Mouse (Mus musculus): Measurements from ENCODE around the gene Ephb1.

The Ephb1 gene

DNA sequence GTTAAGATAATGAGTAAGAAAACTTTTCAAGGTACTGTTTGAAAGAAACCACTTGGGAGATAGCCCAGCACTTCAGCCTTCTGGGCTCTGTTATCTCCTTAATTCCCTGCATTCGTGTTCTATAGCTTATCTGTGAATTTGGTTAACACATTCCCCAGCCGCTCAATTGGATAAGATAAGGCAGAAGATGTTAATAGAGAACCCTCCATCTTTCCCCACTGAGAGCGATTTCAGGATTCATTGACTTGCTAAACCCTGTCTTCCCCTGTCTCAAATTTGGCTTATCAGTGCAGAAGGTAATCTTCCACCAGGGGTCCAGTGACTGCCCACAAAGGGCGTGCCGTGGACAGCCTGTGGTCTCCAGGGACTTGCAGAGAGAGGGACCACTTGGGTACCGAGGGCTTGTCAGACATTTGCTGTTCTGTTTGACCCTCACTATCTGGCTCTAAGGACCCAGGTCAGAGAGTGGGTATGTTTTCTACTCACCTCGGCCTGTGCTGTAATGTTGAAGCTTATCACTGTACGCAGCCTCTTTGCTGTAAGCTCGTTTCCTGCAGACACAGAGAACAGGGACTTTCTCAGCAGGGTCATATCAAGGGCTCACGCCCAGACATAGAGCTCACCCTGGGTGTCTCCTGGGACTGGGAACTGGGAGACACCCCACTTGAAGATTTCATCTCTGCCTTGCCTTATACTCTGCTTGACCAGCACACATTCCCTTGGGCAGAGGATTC, 358.9 kb downstream of the Ephb1 start:
- DNase-seq (ENCODE audit: low read depth in 1 of 2, low spot score in 2 of 2), result no peak

- DNase-seq (ENCODE audit: low read depth in 1 of 2, low spot score in 2 of 2), result no peak
Observed at GRCm38 (mm10) chr9:101994086-101994485, 360.4 kb downstream of the Ephb1 start.

- no peak for DNase-seq (ENCODE audit: low read depth in 1 of 2, low spot score in 2 of 2)
Observed at GRCm38 (mm10) chr9:101990836-101991235, 363.7 kb downstream of the Ephb1 start.

DNA sequence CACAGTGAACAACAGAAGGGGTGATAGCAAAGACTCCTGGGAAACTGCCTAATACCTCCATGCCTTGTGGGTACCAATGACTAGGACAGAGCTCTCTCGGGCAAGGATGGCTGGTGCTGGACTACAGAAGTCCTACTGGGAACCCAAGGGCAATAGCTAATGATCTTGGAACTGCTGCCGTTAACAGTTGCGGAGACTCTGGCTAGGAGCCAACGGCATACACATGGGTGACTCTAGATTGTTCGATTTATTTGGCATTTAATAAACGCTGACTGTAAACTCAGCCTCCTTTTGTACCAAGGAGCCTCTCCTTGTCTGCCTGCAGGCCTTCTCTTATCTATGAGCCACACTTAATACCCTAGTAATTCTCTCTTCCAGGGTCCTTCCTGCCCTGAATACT, 364.5 kb downstream of the Ephb1 start:
- no peak for DNase-seq (ENCODE audit: low read depth in 1 of 2, low spot score in 2 of 2)

DNA sequence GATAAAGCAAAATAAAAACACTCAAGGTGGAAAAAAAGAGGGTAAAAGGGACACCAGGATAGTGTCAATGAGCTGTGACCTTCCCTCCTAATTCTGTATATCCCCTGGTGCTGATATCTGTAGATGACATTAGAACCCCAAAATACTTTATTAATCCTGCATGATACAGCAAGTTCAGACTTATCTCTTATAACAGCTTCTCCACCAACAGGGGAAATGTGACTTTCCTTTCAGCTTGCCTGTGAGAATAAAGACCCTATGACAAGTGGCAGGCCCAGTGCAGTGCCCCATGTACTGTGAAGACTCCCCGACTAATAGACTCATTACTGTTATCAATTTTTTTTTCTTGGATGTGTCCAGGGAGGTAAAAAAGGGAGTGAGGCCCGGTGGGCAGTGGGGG, 367.6 kb downstream of the Ephb1 start:
- DNase-seq (ENCODE audit: low read depth in 1 of 2, low spot score in 2 of 2), result no peak

DNA sequence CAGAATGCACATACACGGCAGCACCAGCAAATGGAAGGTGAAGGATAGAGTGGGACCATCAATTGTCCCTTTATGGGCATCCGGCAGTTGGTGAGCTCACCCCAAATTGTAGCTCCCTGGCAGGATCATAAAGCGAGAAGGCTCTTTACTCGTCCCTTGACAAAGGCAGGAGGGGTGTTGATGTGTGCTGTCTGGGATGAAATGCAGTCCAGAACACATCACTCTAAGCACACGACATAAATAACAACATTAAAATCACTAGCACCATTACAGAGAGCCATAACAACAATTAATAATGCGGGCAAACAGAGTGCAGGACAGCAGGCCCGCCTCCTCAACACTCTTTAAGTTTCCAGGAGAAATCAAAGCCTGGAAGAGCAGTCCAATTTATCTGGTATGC, 372.1 kb downstream of the Ephb1 start:
- DNase-seq (ENCODE audit: low read depth in 1 of 2, low spot score in 2 of 2), result no peak

DNA sequence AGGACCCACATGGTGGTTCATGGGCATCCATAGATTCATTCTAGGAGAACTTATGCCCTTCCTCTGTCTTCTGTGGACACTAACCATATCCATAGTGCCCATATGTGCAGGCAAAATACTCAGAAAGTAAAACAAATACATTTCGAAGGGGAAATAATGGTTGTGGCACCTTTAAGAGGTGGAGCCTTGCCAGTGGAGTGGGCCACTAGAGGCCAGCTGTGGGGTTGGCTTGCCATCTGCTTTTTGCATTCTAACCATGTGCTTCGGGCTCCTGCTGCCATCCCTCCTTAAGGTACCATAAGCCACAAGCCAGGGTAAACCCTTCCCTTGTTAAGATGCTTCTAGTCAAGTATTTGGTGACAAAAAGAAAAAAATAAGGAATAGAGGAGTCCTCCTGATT, 373.3 kb downstream of the Ephb1 start:
- DNase-seq (ENCODE audit: low read depth in 1 of 2, low spot score in 2 of 2), result no peak

- DNase-seq (ENCODE audit: low read depth in 1 of 2, low spot score in 2 of 2), result no peak
Observed at GRCm38 (mm10) chr9:101976884-101977465, 377.5 kb downstream of the Ephb1 start.

- DNase-seq (ENCODE audit: low read depth in 1 of 2, low spot score in 2 of 2), result no peak
Observed at GRCm38 (mm10) chr9:101972314-101972713, 382.2 kb downstream of the Ephb1 start.

DNA sequence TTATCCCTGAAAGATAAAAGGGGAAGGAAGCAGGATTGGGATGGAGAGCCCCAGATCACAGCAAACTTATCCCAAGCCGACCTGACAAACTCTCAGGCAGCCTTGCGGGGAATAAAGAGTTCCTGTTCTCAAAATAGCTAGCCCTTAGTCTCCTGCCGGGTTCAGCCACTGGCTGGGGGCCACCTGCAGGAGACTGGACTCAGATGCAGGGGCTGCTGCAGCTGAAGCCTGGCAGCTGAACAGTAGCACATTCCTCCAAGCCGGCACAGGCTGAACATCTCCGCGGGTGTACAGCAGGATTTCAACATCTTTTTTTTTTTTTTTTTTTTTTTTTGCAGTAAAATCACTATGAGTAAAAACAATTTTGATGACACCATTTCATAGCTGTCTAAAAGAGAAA, 382.7 kb downstream of the Ephb1 start:
- no peak for DNase-seq (ENCODE audit: low read depth in 1 of 2, low spot score in 2 of 2)

- DNase-seq (ENCODE audit: low read depth in 1 of 2, low spot score in 2 of 2), result no peak
Observed at GRCm38 (mm10) chr9:101956228-101956627, 398.3 kb downstream of the Ephb1 start.

- no peak for DNase-seq (ENCODE audit: low read depth in 1 of 2, low spot score in 2 of 2)
Observed at GRCm38 (mm10) chr9:101954529-101954928, 400.0 kb downstream of the Ephb1 start.

DNA sequence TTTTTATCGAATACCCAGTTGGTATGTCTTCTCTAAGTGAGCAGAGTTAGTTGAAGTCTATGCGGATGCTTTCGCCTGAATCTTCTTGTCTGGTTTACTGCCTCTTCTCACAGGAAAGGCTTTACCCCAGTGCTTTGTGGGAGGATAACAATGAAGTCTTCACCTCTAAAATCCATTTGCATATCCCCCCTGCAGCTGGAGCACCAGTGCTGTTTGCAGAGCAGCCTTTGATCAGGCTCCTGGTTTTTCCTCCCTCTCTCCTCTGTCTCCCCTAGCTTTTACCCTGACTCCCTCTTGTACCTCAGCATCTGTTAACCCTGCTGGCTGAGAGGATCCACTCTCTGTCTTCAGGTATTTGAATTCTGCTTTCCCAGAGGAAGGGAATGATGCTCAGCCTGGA, 404.4 kb downstream of the Ephb1 start:
- no peak for DNase-seq (ENCODE audit: low read depth in 1 of 2, low spot score in 2 of 2)

DNA sequence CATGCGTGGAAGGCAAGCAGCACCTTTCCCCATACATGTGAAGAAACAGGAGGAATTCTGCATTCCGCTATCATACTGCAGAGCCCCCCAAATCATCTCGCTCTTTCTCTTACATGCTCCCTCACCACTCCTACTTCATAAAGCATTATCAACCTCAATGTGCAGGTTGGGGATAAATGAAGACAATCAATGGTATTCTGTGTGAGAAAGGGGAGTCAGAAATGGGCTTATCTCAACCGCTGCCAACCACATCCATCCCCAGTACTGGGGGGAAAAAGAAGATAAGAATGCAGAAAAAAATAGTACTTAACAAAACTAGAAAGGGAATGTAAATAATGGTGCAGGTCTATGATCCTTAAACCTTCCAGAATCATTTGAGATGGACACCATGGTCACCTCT, 408.7 kb downstream of the Ephb1 start:
- DNase-seq (ENCODE audit: low read depth in 1 of 2, low spot score in 2 of 2), result no peak

DNA sequence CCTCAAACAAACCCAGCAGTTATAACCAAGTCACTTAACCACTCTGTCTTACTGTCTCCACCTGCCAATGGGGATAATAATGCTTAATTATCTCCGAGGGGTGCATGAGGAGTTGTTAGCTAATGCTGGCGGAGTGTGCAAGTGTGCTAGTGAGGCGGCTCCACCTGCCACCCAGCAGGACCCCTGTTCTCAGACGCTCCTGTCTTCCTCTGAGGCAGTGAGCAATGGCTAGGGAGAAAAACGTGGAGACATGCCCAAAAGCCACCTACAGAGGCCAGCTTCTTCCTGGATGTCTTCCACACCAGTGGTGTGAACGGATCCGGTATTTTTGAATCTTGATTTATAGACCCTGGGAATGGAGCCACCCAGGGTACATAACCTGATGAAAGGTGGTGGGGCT, 409.2 kb downstream of the Ephb1 start:
- no peak for DNase-seq (ENCODE audit: low read depth in 1 of 2, low spot score in 2 of 2)

GRCm38 (mm10) chr9:101942058-101942669, 412.3 kb downstream of the Ephb1 start:
- no peak for DNase-seq (ENCODE audit: low read depth in 1 of 2, low spot score in 2 of 2)

- no peak for DNase-seq (ENCODE audit: low read depth in 1 of 2, low spot score in 2 of 2)
Observed at GRCm38 (mm10) chr9:101940182-101940581, 414.3 kb downstream of the Ephb1 start.

GRCm38 (mm10) chr9:101939006-101939405, 415.5 kb downstream of the Ephb1 start:
- DNase-seq (ENCODE audit: low read depth in 1 of 2, low spot score in 2 of 2), result no peak

GRCm38 (mm10) chr9:101938066-101938465, 416.4 kb downstream of the Ephb1 start:
- DNase-seq (ENCODE audit: low read depth in 1 of 2, low spot score in 2 of 2), result no peak

GRCm38 (mm10) chr9:101934887-101935286, 419.6 kb downstream of the Ephb1 start:
- no peak for DNase-seq (ENCODE audit: low read depth in 1 of 2, low spot score in 2 of 2)

DNA sequence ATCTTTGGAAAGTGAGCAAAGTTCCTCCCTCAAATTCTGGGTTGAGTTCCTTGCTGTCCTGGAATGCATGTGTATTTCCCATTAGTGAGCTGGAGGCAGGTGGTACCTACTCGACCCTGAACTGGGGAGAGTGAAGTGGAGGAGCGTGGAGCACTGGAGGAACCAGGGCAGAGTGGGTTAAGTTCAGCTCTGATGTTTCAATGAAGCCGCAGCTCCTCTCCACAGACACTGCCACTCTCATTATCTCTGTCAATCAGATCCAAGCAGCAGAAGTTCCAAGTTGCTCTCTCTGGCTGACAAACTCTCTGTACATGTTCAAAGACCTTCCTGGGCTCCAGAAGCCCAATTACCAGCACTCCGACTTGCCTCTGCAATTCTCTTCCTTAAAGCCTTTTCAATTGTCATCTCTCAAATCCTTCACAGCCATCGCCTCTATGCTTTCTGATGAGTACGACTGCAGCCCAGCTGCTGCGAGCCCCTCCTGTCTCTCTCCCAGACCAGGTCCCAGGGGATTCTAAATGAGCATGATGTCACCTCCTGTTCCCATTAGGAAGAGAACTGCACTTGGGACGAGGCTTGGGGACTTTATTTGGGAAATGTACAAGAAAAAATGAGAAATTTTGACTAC, 420.4 kb downstream of the Ephb1 start:
- no peak for DNase-seq (ENCODE audit: low read depth in 1 of 2, low spot score in 2 of 2)

DNA sequence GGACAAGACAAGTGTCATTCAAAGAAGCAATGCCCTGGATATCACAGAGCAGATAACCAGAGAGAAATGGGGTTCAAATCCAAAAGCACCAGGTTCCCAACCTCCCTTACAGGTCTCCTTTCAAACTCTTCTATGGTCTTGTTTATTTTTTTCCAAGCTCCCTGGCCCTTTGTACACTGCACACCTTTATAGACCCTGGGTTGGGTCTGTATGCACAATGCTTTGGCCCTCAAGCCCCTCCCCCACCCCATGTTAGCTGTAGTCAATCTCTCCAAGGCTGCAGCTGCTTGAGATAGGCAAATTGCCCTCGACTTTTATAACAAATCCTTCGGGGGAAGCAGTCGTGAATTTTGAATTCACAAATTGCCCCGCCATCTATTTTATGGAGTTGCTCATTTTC, 429.7 kb downstream of the Ephb1 start:
- DNase-seq (ENCODE audit: low read depth in 1 of 2, low spot score in 2 of 2), result no peak
